In genomic region chr2:130740096-130740495, GRCm38 (mm10) we compare ENCODE assay signal across 16 mouse cellular contexts. TPM values are rescaled to one million over a fixed set of nuclear protein-coding genes. Genes with fewer than 3 reads are reported as not detected.
"Had no signal": no experiment of that assay in that cellular context is flagged by ENCODE, and none has a peak within 500 bp of the region (broad histone marks: within the 10 kb centered on the region; RNA-seq: fewer than 3 reads in every experiment).

No protein-coding gene starts in this region.

- H3K4me3 ChIP-seq: kidney, embryonic 15.5 days; limb, embryonic 15.5 days; midbrain, embryonic 13.5 days; neural tube, embryonic 12.5 days had no signal

- DNase-seq: kidney, adult 2 months; kidney, postnatal 14 days; lung, adult 18-20 months; retina, postnatal 1 day; right cerebral cortex, postnatal 14 days; thymus, adult 18-20 months; thymus, postnatal 14 days had no signal

- H3K27ac ChIP-seq: kidney, embryonic 15.5 days; limb, embryonic 15.5 days; liver, embryonic 14.5 days; midbrain, embryonic 13.5 days; neural tube, embryonic 12.5 days; stomach, postnatal 0 days had no signal

- ATAC-seq: intestine, embryonic 16.5 days; midbrain, embryonic 13.5 days had no signal

RNA-seq across cellular contexts. Expression of gene Slc4a11, which starts 42.8 kb away (rescaled TPM):
- total RNA-seq: megakaryocyte-erythroid progenitor cell, adult 5-6 weeks; monocyte, adult 5-6 weeks had no signal
